Mouse (Mus musculus) inflammation-experienced regulatory T-cells, adult 6 months (primary cell): ENCODE data around the gene Emp3. TPM values are rescaled to one million over a fixed set of nuclear protein-coding genes. Genes with fewer than 3 reads are reported as not detected.

Experiments
- polyA plus RNA-seq, 3 experiments: library from polyadenylated mRNA; unstranded; fragments of 100-300 nt; shearing (Covaris generic); gene quantifications; one replicate each; pipeline ENCODE4 v1.2.1; 2017

Gene Emp3
- polyA plus RNA-seq, 3 experiments from 2014 or later, result 512 to 771 (median 583) TPM

Other genes with a start within 250 kb of the Emp3 start
- gene Ntn5, start 237.4 kb downstream of the Emp3 start, polyA plus RNA-seq, result not detected
- under 1 TPM in 1 of 3 experiments, not detected in 2; 0.22 TPM for gene Sec1, start 227.0 kb downstream of the Emp3 start, polyA plus RNA-seq
- 1 to 10 TPM in 2 of 3 experiments, not detected in 1; 1.5 TPM for gene Car11, start 221.6 kb downstream of the Emp3 start, polyA plus RNA-seq
- 1 to 10 TPM; 3.1 to 8.6 (median 6.5) TPM for gene Dbp, start 216.3 kb downstream of the Emp3 start, polyA plus RNA-seq
- 1,000 to 10,000 TPM; 1,609 to 2,946 (median 2,383) TPM for gene Rpl18, start 205.9 kb downstream of the Emp3 start, polyA plus RNA-seq
- 10 to 100 TPM; 12.1 to 17.3 (median 15.5) TPM for gene Sphk2, start 203.4 kb downstream of the Emp3 start, polyA plus RNA-seq
- gene Fam83e, start 200.2 kb downstream of the Emp3 start, polyA plus RNA-seq, result under 1 TPM in 2 of 3 experiments, not detected in 1; 0.63 to 0.80 TPM
- not detected for gene Spaca4, start 195.6 kb downstream of the Emp3 start, polyA plus RNA-seq
- gene Lmtk3, start 137.7 kb downstream of the Emp3 start, polyA plus RNA-seq, result under 1 TPM in 1 of 3 experiments, not detected in 2; 0.58 TPM
- 1 to 10 TPM; 3.4 to 6.4 (median 3.8) TPM for gene Sult2b1, start 136.7 kb downstream of the Emp3 start, polyA plus RNA-seq
- gene Cyth2, start 106.8 kb downstream of the Emp3 start, polyA plus RNA-seq, result 10 to 100 TPM; 11.9 to 19.8 (median 16.7) TPM
- gene Kcnj14, start 96.6 kb downstream of the Emp3 start, polyA plus RNA-seq, result not detected
- 10 to 100 TPM; 16.5 to 29.3 (median 27.2) TPM for gene Grwd1, start 90.5 kb downstream of the Emp3 start, polyA plus RNA-seq
- 10 to 100 TPM; 18.9 to 39.3 (median 36.9) TPM for gene Kdelr1, start 48.6 kb downstream of the Emp3 start, polyA plus RNA-seq
- not detected for gene Grin2d, start 43.0 kb downstream of the Emp3 start, polyA plus RNA-seq
- gene Syngr4, start 24.7 kb downstream of the Emp3 start, polyA plus RNA-seq, result under 1 TPM in 1 of 3 experiments, not detected in 2; 0.52 TPM
- 1 to 10 TPM; 3.7 to 7.0 (median 5.0) TPM for gene Tmem143, start 24.5 kb downstream of the Emp3 start, polyA plus RNA-seq
- 1 to 10 TPM; 1.4 to 1.8 (median 1.4) TPM for gene Ccdc114, start 2.7 kb upstream of the Emp3 start, polyA plus RNA-seq
- not detected for gene Abcc6, start 108.9 kb upstream of the Emp3 start, polyA plus RNA-seq
- gene Nomo1, start 112.3 kb upstream of the Emp3 start, polyA plus RNA-seq, result 10 to 100 TPM; 18.2 to 22.0 (median 21.4) TPM
- gene Kcnj11, start 179.4 kb upstream of the Emp3 start, polyA plus RNA-seq, result not detected